Mouse (Mus musculus) liver, embryonic 14.5 days (tissue): ENCODE measurements around the gene Cfap45.

ENCODE experiments used
- CTCF ChIP-seq: IDR thresholded peaks from 2 replicates; pipeline ENCODE4 v1.5.1; 2016; ENCODE audit warnings: antibody characterized with exemption, low read depth, control low read depth
- EP300 ChIP-seq: IDR thresholded peaks from 2 replicates; pipeline ENCODE4 v1.6.1; 2016; ENCODE audit warnings: antibody characterized with exemption, low read depth

GRCm38 (mm10) chr1:172540283-172540820 lies 19.8 kb downstream of the Cfap45 start:
- no peak for TF ChIP-seq CTCF
- TF ChIP-seq EP300, result no peak
